Mouse (Mus musculus): ENCODE measurements around the gene Lbx1. TPM values are rescaled to one million over a fixed set of nuclear protein-coding genes. Genes with fewer than 3 reads are reported as not detected.
A peak's percentile ranks its signal among the peaks of the same experiment; 100 is the strongest.

Lbx1 gene
- polyA plus RNA-seq (2016; fragmentation: Nextera tagmentation; extraction: Ambion mirVana), result not detected in 2 replicates

DNA sequence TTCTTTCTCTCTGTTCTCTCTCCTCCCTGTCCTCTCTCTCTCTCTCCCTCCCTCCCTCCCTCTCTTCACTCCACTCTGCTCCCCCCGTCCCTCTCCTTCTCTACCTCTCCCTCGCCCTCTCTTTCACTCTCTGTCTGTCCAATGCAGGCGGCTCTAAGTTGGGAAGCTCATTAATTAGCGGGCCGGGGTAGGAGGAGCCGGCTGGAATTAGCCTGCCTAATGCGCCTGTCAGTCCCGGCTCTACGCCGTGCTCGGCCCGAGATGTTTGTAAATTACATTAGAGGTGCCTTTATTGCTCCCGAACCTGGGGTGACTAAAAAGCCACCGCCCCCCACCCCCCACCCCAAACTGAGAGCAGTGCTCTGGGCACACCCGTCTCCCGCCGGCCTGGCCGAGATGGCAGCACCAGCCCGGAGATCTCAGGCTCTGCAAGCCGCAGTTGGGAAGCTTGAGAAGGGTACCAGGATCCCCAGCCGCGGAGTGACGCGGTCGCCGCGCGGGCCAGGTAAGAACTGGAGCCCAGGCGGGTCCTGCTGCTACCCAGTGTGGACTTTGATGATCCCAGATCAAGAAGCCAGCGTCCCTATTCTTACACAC lies at the start of gene Lbx1:
Lbx1 (minus strand) TSS at position 47 of the 597 bp plus-strand sequence.
- H3K4me3 ChIP-seq (replicated peaks), result peak within 1 kb of the TSS; percentile 19
- peaks cover 99% of the 10 kb centered on the region for H3K27me3 ChIP-seq
- H3K4me2 ChIP-seq, result peak within 1 kb of the TSS; percentile 38
- no peaks in the 10 kb centered on the region for H3K9me3 ChIP-seq
- no peaks in the 10 kb centered on the region for H3K36me3 ChIP-seq (replicated peaks)
- H3K4me1 ChIP-seq, result peaks cover 39% of the 10 kb centered on the region
- H3K9ac ChIP-seq, result no peak within 1 kb of the TSS
- H3K27ac ChIP-seq, result no peak within 1 kb of the TSS
- peak; percentile 47; the same call in 1 of the 2 replicates for ATAC-seq (ENCODE audit: low FRiP score)
- under 1% methylated on average over 29 of the region's 30 CpGs for WGBS

DNA sequence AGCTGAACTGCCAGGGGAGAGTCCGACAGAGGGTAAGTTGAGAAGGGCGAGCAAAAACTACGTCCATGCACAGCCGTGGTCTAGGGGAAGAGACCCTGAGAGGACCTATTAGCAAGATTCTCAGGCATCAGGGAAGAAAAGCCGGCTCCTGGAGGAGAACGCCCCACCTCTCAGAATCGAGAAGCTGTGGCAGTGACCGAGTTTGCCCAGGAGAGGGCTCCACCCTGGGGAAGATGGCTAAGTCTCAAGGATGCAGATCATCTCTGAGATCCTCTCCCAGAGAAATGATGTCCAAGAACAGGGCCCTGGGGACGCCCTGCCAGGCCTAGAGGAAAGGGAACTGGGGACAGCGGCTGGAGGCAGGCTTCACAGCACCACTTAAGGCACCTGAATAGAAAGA lies 47.7 kb upstream of the Lbx1 start:
- H3K4me2 ChIP-seq, result 0 out of 2 replicates have a peak overlapping the region, but pooled peaks have one; percentile 30
- no peak overlapping the region for H3K9ac ChIP-seq
- H3K27ac ChIP-seq, result no peak overlapping the region
- peaks cover 19% of the 10 kb centered on the region for H3K27me3 ChIP-seq
- no peaks in the 10 kb centered on the region for H3K9me3 ChIP-seq
- H3K4me1 ChIP-seq, result peaks cover 14% of the 10 kb centered on the region; the same call in 1 of the 2 replicates
- H3K36me3 ChIP-seq (replicated peaks), result no peaks in the 10 kb centered on the region
- 5% methylated on average over 10 of the region's 10 CpGs for WGBS
- no peak for ATAC-seq (ENCODE audit: low FRiP score)
- H3K4me3 ChIP-seq (replicated peaks), result no peak overlapping the region

DNA sequence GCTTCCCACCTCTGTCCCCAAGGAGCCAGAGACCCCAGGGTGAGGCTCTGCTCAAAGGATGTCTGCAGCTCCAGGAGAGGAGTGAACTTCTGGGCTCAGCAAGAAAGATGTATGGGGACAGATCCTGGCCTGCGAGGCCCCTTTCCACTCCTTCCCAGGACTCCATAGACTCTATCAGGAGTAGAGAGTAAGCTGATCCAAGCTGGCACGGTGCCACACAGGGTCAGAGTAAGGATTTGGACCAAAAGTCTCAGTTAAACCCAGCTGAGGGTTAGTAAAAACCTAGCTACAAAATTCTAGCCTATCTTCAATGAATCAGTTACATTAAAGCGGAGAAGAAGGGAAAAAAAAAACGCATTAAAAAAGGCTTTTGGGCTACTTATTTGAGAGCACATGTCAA lies 40.6 kb upstream of the Lbx1 start:
- no peak for ATAC-seq (ENCODE audit: low FRiP score)
- no peak overlapping the region for H3K9ac ChIP-seq
- no peaks in the 10 kb centered on the region for H3K36me3 ChIP-seq (replicated peaks)
- H3K9me3 ChIP-seq, result no peaks in the 10 kb centered on the region
- H3K27me3 ChIP-seq, result peaks cover 27% of the 10 kb centered on the region; the same call in 1 of the 2 replicates
- H3K4me2 ChIP-seq, result no peak overlapping the region
- H3K4me3 ChIP-seq (replicated peaks), result no peak overlapping the region
- peaks cover 5% of the 10 kb centered on the region; the same call in 1 of the 2 replicates for H3K4me1 ChIP-seq
- H3K27ac ChIP-seq, result no peak overlapping the region
- 68% methylated on average over 4 of the region's 4 CpGs for WGBS

DNA sequence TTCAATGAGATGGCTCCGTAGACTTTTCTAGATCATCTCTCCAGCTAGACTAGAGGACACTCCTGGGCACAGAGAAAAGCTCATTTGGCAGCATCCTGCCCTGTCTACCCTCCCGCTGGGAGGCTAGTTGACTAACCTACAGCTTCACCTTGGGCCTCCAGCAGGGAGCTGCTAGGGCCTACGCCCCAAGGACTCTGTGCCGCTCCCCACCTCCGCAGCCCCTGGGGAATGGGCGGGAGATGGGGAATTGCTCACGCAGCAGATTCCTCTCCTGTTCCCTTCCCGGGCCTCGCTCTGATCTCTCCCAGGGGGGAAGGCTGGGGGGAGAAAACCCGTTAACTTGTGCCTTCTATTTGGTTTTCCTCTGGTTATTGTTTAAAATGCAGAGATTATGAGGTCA lies 36.4 kb upstream of the Lbx1 start:
- no peak for ATAC-seq (ENCODE audit: low FRiP score)
- Histone ChIP-seq H3K4me2 (no peak overlapping the region), H3K4me1 (peaks cover 12% of the 10 kb centered on the region), H3K36me3 (replicated peaks) (no peaks in the 10 kb centered on the region), H3K9ac (no peak overlapping the region), H3K27me3 (peaks cover 41% of the 10 kb centered on the region), H3K4me3 (replicated peaks) (no peak overlapping the region), H3K27ac (no peak overlapping the region), H3K9me3 (no peaks in the 10 kb centered on the region)
- WGBS, result 33% methylated on average over 10 of the region's 10 CpGs

DNA sequence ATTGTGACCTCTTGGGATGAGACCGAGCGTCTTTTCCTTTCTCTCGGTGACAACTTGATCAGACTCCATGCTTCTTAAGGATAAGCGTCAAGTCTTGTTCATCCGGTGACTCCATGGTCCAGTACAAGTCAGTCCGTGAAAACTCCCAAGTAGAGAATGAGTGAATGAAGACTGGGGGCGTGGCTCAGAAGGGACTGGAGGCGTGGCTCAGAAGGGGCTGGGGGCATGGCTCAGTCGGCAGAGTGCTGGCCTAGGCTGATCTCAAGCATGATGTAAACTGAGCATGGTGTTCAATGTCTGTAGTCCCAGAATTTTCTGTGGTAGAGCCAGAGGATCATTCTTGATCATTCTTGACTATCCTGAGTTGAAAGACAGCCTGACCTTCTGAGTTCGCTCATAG lies 27.4 kb upstream of the Lbx1 start:
- Histone ChIP-seq H3K36me3 (replicated peaks) (no peaks in the 10 kb centered on the region), H3K9ac (no peak overlapping the region), H3K4me1 (no peaks in the 10 kb centered on the region), H3K9me3 (no peaks in the 10 kb centered on the region), H3K27me3 (peaks cover 12% of the 10 kb centered on the region), H3K4me3 (replicated peaks) (no peak overlapping the region), H3K27ac (no peak overlapping the region), H3K4me2 (no peak overlapping the region)
- 75% methylated on average over 10 of the region's 10 CpGs for WGBS
- ATAC-seq (ENCODE audit: low FRiP score), result no peak

DNA sequence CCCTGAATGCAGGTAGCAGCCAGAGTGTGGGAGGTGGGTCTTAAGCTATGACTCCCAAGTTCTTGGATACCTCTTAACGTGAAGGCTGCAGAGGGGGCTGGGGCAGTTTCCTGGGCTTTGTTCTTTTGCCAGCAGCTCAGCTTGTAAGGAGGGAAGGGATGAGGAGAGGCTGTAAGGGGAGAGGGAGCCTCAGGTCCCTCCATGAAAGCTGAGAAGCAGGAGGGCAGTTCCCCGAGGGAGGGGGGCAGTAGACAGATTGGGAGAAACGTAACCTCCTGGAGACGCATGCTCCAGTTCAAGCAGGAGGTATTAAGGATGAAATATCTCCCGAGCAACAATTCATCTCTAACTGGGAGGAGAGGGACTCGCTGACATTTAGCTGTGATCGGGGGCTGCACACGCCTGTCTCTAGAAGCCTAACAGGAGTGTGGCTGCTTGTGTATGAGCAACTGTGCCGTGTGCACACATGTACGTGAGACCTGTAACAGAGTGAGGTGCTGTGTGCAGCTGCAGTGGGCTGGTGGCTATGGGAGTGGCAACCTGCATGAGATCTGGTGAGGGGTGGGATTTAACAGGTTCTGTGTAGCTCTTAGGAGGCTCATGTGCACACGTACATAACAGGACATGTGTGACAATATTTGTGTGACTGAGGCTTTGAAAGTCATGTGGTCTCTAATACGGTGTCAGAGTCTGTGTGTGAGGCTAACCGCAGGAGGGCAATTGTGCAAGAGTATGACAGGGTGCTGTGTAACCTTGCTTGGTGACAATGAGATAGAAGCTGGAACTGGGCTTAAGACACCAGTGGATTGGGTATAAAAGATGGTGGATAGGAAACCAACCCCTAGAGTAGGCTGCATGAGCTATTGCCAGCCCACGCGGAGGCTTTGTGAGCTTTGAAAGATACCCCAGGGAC lies 22.1 kb upstream of the Lbx1 start:
- WGBS, result 56% methylated on average over 15 of the region's 15 CpGs
- peaks cover 35% of the 10 kb centered on the region for H3K27me3 ChIP-seq
- no peaks in the 10 kb centered on the region for H3K4me1 ChIP-seq
- no peaks in the 10 kb centered on the region for H3K36me3 ChIP-seq (replicated peaks)
- H3K27ac ChIP-seq, result no peak overlapping the region
- H3K4me3 ChIP-seq (replicated peaks), result no peak overlapping the region
- H3K4me2 ChIP-seq, result no peak overlapping the region
- no peak for ATAC-seq (ENCODE audit: low FRiP score)
- H3K9me3 ChIP-seq, result no peaks in the 10 kb centered on the region
- no peak overlapping the region for H3K9ac ChIP-seq

DNA sequence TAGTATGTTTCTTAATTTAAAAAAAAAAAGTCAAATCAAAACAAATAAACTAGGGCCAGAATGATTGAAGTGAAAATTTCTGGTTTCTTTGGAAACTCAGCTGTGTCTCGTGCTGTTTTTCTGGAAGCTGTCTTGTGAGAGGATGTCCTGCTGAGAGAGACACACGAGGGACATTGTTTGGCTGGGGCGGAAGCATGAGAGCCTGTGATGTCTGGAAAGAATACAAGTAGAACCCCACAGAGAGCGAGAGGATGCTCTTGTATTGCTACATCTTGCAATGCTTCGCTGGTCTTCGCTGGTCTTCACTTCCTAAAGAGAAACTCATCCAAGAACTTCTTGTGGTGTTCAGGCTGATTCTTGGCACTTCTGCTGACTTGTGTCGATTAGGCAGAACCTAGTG lies 19.2 kb upstream of the Lbx1 start:
- H3K36me3 ChIP-seq (replicated peaks), result no peaks in the 10 kb centered on the region
- WGBS, result 61% methylated on average over 7 of the region's 7 CpGs
- H3K4me2 ChIP-seq, result no peak overlapping the region
- no peak overlapping the region for H3K4me3 ChIP-seq (replicated peaks)
- peaks cover 53% of the 10 kb centered on the region for H3K27me3 ChIP-seq
- no peaks in the 10 kb centered on the region for H3K9me3 ChIP-seq
- ATAC-seq (ENCODE audit: low FRiP score), result no peak
- no peak overlapping the region for H3K9ac ChIP-seq
- no peak overlapping the region for H3K27ac ChIP-seq
- H3K4me1 ChIP-seq, result no peaks in the 10 kb centered on the region

DNA sequence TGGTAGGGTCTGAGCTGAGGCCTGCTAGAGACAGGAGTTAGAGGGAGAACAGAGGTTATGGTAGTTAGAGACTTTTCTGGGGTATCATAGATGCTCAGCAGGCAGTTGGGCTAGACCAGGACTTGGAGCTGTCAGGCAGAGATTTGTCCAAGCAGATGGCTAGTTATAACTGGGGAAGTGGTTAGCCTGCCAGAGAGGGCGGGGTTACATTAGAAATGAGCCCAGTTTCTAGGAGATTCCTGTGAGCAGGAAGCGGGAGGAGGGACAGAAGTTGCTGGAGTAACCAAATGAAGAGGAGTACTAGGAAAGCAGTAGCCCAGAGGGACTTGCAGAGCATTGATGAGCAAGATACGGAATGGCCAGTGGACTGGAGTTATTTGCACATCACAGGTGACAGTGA lies 16.8 kb upstream of the Lbx1 start:
- WGBS, result 70% methylated on average over 3 of the region's 3 CpGs
- Histone ChIP-seq H3K36me3 (replicated peaks) (no peaks in the 10 kb centered on the region), H3K9me3 (no peaks in the 10 kb centered on the region), H3K4me3 (replicated peaks) (no peak overlapping the region), H3K4me1 (no peaks in the 10 kb centered on the region), H3K4me2 (no peak overlapping the region), H3K9ac (no peak overlapping the region), H3K27me3 (peaks cover 59% of the 10 kb centered on the region), H3K27ac (no peak overlapping the region)
- ATAC-seq (ENCODE audit: low FRiP score), result no peak

DNA sequence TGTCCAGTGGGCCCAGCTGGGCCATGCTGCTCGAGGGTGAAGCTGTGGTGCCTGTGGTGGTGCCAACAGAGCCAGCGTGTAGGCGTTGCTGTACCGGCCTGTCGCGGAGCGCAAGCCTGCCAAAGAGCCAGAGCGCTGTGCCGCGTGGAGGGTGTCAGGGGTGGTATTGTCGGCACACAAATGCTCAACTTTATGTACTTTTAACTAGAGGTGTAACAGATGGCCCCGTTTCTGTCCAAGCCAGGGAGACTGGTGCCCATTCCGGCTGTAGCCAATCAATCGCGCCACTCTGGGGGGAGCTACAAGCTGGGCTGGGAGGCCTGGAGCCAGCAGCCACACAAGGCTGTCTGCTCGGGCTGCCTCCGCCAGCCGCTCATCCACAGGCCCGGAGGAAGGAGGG lies 13.1 kb upstream of the Lbx1 start:
- no peak overlapping the region for H3K9ac ChIP-seq
- no peak overlapping the region for H3K27ac ChIP-seq
- H3K4me1 ChIP-seq, result no peaks in the 10 kb centered on the region
- no peaks in the 10 kb centered on the region for H3K36me3 ChIP-seq (replicated peaks)
- WGBS, result 74% methylated on average over 19 of the region's 19 CpGs
- no peak overlapping the region for H3K4me2 ChIP-seq
- no peak overlapping the region for H3K4me3 ChIP-seq (replicated peaks)
- peaks cover 83% of the 10 kb centered on the region for H3K27me3 ChIP-seq
- no peaks in the 10 kb centered on the region for H3K9me3 ChIP-seq
- ATAC-seq (ENCODE audit: low FRiP score), result no peak

DNA sequence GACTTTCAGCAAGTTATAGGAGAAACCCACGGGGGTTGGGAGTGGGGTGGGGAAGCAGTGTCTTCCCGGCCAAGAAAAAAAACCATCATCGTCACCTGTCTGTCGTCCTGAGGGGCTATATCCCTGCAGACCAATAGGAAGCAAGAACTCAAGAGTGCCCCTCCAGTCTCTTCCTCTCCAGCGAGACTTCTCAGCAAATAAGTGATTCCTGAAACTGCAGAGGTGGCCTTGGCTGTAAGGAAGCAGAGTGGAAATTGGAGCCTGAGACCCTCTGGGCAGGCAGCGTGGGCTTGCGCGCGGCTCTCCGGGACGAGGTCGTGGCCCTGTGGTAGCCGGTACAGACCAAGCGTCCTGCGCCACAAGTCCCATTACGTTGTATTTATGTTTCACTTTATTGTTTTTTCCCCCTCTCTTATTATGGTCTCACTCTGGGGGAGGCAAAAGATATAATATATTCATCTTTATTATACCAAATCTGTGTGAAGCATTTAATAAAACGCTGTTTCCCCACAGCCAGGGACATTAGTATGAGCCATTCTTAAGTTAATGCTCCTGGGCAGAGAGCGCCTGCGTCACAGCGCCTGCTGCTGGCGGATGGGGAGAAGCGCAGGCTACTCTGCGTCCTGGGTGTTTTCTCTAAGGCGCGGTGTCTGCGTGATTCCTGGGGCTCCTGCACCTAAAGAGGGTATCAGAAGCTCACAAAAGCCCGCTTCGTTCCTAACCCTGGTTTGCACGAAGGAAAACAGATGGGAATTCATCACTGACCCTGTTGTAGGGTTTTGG lies 8.5 kb upstream of the Lbx1 start:
- H3K4me2 ChIP-seq, result no peak overlapping the region
- no peak overlapping the region for H3K9ac ChIP-seq
- 0 out of 2 replicates have a peak, but pooled peaks cover 3% of the 10 kb centered on the region for H3K4me1 ChIP-seq
- no peak overlapping the region for H3K27ac ChIP-seq
- H3K4me3 ChIP-seq (replicated peaks), result no peak overlapping the region
- ATAC-seq (ENCODE audit: low FRiP score), result no peak
- H3K36me3 ChIP-seq (replicated peaks), result no peaks in the 10 kb centered on the region
- H3K27me3 ChIP-seq, result peaks cover 96% of the 10 kb centered on the region
- no peaks in the 10 kb centered on the region for H3K9me3 ChIP-seq
- WGBS, result 2% methylated on average over 29 of the region's 29 CpGs

DNA sequence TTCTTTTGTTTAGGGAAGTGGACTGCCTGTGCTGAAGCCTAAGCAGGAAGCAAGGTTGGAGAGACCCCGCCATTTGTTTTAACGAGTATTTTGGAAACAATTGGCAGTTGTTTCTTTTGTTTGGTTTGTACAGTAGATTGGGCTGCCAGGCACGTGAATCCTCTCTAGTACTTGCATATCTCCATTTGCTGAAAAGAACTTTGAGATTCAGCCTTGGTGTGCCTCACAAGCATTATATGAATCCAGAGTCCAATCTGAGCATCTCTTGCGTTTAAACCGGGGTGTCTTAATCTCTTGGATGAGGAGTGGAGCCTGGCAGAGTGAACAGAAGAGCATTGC lies 7.6 kb upstream of the Lbx1 start:
- Histone ChIP-seq H3K4me3 (replicated peaks) (no peak overlapping the region), H3K4me2 (no peak overlapping the region), H3K36me3 (replicated peaks) (no peaks in the 10 kb centered on the region), H3K4me1 (0 out of 2 replicates have a peak, but pooled peaks cover 3% of the 10 kb centered on the region), H3K9ac (no peak overlapping the region), H3K27ac (no peak overlapping the region), H3K27me3 (peaks cover 96% of the 10 kb centered on the region), H3K9me3 (no peaks in the 10 kb centered on the region)
- ATAC-seq (ENCODE audit: low FRiP score), result no peak
- under 1% methylated on average over 5 of the region's 5 CpGs for WGBS
